Mouse (Mus musculus) CH12.LX (cell line): ENCODE results near the gene Plpp1. TPM values are rescaled to one million over a fixed set of nuclear protein-coding genes. Genes with fewer than 3 reads are reported as not detected.

Source experiments
- DNase-seq: peaks from one replicate; pipeline ENCODE4 v3.0.0-alpha.2; 2013; ENCODE audit errors: extremely low read depth
- H3K27ac ChIP-seq: 2 replicates; pipeline ENCODE4 v1.5.1; 2012; ENCODE audit warnings: low read depth, mild to moderate bottlenecking, control low read depth, moderate library complexity; ENCODE audit not compliant: insufficient read depth
- H3K27me3 ChIP-seq: replicated peaks from 2 replicates; pipeline ENCODE3; 2012; ENCODE audit warnings: inconsistent platforms
- H3K36me3 ChIP-seq, 2 experiments: replicated peaks in 1 of 2; 2 replicates each; pipeline versions ENCODE3 to v1.6.1; 2012; ENCODE audit warnings: inconsistent platforms in 1 of 2, low read length in 1 of 2, mild to moderate bottlenecking in 1 of 2, mixed read lengths in 1 of 2, moderate library complexity in 1 of 2; ENCODE audit not compliant: control insufficient read depth in 1 of 2, insufficient read depth in 1 of 2
- H3K4me1 ChIP-seq, 2 experiments: 2 replicates each; pipeline ENCODE4 v1.6.1; 2012; ENCODE audit warnings: inconsistent platforms in 1 of 2, moderate library complexity in 1 of 2; ENCODE audit not compliant: insufficient read depth in 2 of 2, control insufficient read depth in 1 of 2
- H3K4me2 ChIP-seq: 2 replicates; pipeline ENCODE4 v1.6.1; 2012; ENCODE audit warnings: low read depth, mild to moderate bottlenecking, control low read depth; ENCODE audit not compliant: poor library complexity, insufficient read depth, severe bottlenecking
- H3K4me3 ChIP-seq, 3 experiments: fragments of 150-350 bp in 1 of 3; sonication (generic) in 1 of 3; replicated peaks in 1 of 3; 2 replicates each; pipeline versions ENCODE3 to v1.5.1; 2011 to 2012; ENCODE audit warnings: low read depth in 2 of 3, low read length in 2 of 3, mild to moderate bottlenecking in 2 of 3, moderate library complexity in 2 of 3, control low read depth in 1 of 3, improper control_type of control experiment in 1 of 3, inconsistent platforms in 1 of 3, mixed read lengths in 1 of 3; ENCODE audit not compliant: poor library complexity in 1 of 3
- H3K79me2 ChIP-seq: replicated peaks from 2 replicates; pipeline ENCODE4 v1.6.1; 2012; ENCODE audit warnings: mild to moderate bottlenecking, moderate library complexity; ENCODE audit not compliant: control insufficient read depth, poor library complexity, insufficient read depth, severe bottlenecking; ENCODE audit errors: extremely low read depth
- H3K9ac ChIP-seq: 2 replicates; pipeline ENCODE4 v1.6.1; 2012; ENCODE audit warnings: low read depth, mild to moderate bottlenecking, control low read depth, moderate library complexity; ENCODE audit not compliant: insufficient read depth
- H3K9me3 ChIP-seq: replicated peaks from 2 replicates; pipeline ENCODE3; 2012; ENCODE audit warnings: low read length, inconsistent platforms, mixed read lengths
- BHLHE40 ChIP-seq: IDR thresholded peaks from 2 replicates; pipeline ENCODE4 v1.6.1; 2011; ENCODE audit warnings: mild to moderate bottlenecking, low read depth, low read length, improper control_type of control experiment
- CHD2 ChIP-seq: IDR thresholded peaks from 2 replicates; pipeline ENCODE4 v1.6.1; 2011; ENCODE audit warnings: low read length, improper control_type of control experiment
- CTCF ChIP-seq, 2 experiments: IDR thresholded peaks in 1 of 2; conservative IDR thresholded peaks in 1 of 2; 2 replicates each; pipeline ENCODE4 v1.5.1; 2011 to 2012; ENCODE audit warnings: low read depth in 2 of 2, low read length in 2 of 2, improper control_type of control experiment in 1 of 2, inconsistent platforms in 1 of 2, mild to moderate bottlenecking in 1 of 2, moderate library complexity in 1 of 2
- EP300 ChIP-seq: IDR thresholded peaks from 2 replicates; pipeline ENCODE4 v1.6.1; 2011; ENCODE audit warnings: low read length, improper control_type of control experiment
- IRF4 ChIP-seq: IDR thresholded peaks from 2 replicates; pipeline ENCODE4 v1.6.1; 2014; ENCODE audit warnings: low read depth, mild to moderate bottlenecking, inconsistent platforms, low read length, improper control_type of control experiment
- JUND ChIP-seq: conservative IDR thresholded peaks from 2 replicates; pipeline ENCODE4 v1.6.1; 2011; ENCODE audit warnings: low read depth, low read length, improper control_type of control experiment
- MAFK ChIP-seq: IDR thresholded peaks from 2 replicates; pipeline ENCODE4 v1.6.1; 2011; ENCODE audit warnings: low read length, improper control_type of control experiment; ENCODE audit not compliant: insufficient replicate concordance
- MAX ChIP-seq: IDR thresholded peaks from 2 replicates; pipeline ENCODE4 v1.6.1; 2011; ENCODE audit warnings: low read length, improper control_type of control experiment
- MYC ChIP-seq: IDR thresholded peaks from 2 replicates; pipeline ENCODE4 v1.6.1; 2011; ENCODE audit warnings: low read depth, mild to moderate bottlenecking, improper control_type of control experiment, low read length
- NELFE ChIP-seq: IDR thresholded peaks from 2 replicates; pipeline ENCODE4 v1.6.1; 2011; ENCODE audit warnings: low read depth, low read length, improper control_type of control experiment
- POLR2A ChIP-seq: IDR thresholded peaks from 2 replicates; pipeline ENCODE4 v1.6.1; 2011; ENCODE audit warnings: low read depth, mild to moderate bottlenecking, improper control_type of control experiment, low read length
- POLR2AphosphoS2 ChIP-seq: IDR thresholded peaks from 2 replicates; pipeline ENCODE4 v1.6.1; 2011; ENCODE audit warnings: low read depth, low read length, improper control_type of control experiment
- TBP ChIP-seq: conservative IDR thresholded peaks from 2 replicates; pipeline ENCODE4 v1.6.1; 2011; ENCODE audit warnings: low read depth, low read length, improper control_type of control experiment
- TCF12 ChIP-seq: IDR thresholded peaks from 2 replicates; pipeline ENCODE4 v1.6.1; 2014; ENCODE audit warnings: low read depth, mild to moderate bottlenecking, inconsistent platforms, low read length, improper control_type of control experiment
- USF2 ChIP-seq: conservative IDR thresholded peaks from 2 replicates; pipeline ENCODE4 v1.6.1; 2011; ENCODE audit warnings: low read depth, low read length, improper control_type of control experiment
- ZC3H11A ChIP-seq: IDR thresholded peaks from 2 replicates; pipeline ENCODE4 v1.6.1; 2012; ENCODE audit warnings: low read depth, mild to moderate bottlenecking, inconsistent platforms, low read length, improper control_type of control experiment
- dilution Hi-C: fragments of 300-500 bp; cut with MboI; formaldehyde crosslinking; loops from 2 replicates; pipeline ENCODE4 v1.14.3; 2020; ENCODE audit warnings: low sequenced_read_pairs; ENCODE audit not compliant: extremely low pct_unique_long_range_greater_than_20kb, extremely low pct_ligation_motif_present
- in situ Hi-C: fragments of 300-500 bp; cut with MboI; formaldehyde crosslinking; loops from 3 replicates; pipeline ENCODE4 v1.14.3; 2019; ENCODE audit warnings: low sequenced_read_pairs, low pct_ligation_motif_present, low pct_unique_long_range_greater_than_20kb, mixed read lengths
- polyA plus RNA-seq: library from polyadenylated mRNA; unstranded; fragments of >175 nt; gene quantifications from 2 replicates; pipeline ENCODE4 v1.2.1, GENCODE M21; 2012; ENCODE audit warnings: low read depth; ENCODE audit not compliant: insufficient read length
- total RNA-seq, 2 experiments: library from RNA; depleted of rRNA; stranded (reverse); fragments of 300-350 nt in 1 of 2; fragments of >200 nt in 1 of 2; gene quantifications; 2 replicates each; pipeline ENCODE4 v1.2.3; 2012 to 2014

The Plpp1 gene
- total and polyA plus RNA-seq, 3 experiments, result 50.2 to 90.9 (median 67.6) TPM

DNA sequence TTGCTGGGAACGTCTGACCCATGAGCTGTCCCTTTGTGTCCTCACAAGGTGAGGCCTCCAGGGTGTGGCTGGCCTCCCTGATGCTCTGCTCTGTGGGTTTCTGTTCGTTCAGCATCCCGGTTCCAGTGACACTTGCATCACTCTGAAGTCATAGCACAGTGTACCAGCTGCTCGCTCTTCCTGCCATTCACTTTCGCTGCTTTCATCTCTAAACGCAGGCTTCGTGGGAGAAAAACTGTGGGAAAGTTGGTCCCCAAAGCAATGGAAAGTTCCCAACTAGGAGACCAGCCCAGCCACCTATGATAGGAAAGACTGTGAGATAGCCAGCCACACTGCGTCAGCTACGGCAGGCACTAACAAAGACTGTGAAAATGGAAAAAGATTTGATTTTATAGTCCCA lies 43.2 kb upstream of the Plpp1 start:
- H3K27me3 ChIP-seq, result no peaks in the 10 kb centered on the region
- no peak for DNase-seq
- no peaks in the 10 kb centered on the region for H3K79me2 ChIP-seq
- dilution Hi-C loops, result no loop called here
- H3K27ac ChIP-seq, result peak overlapping the region; percentile 85; the same call in 1 of the 2 replicates
- H3K36me3 ChIP-seq, result no peaks in the 10 kb centered on the region
- H3K9me3 ChIP-seq, result no peaks in the 10 kb centered on the region
- H3K4me2 ChIP-seq, result peak overlapping the region; percentile 48
- in situ Hi-C loops, result no loop called here
- peaks cover 17 to 78% of the 10 kb centered on the region in 2 experiments for H3K4me1 ChIP-seq
- TF ChIP-seq CHD2, result no peak
- H3K9ac ChIP-seq, result no peak overlapping the region
- no peak overlapping the region for H3K4me3 ChIP-seq

- no peaks in the 10 kb centered on the region for H3K9me3 ChIP-seq
- H3K36me3 ChIP-seq, result no peaks in the 10 kb centered on the region
- H3K27ac ChIP-seq, result peak overlapping the region; percentile 85; the same call in 1 of the 2 replicates
- H3K4me2 ChIP-seq, result peak overlapping the region; percentile 48; the same call in 1 of the 2 replicates
- no peak for DNase-seq
- in situ Hi-C loops, result no loop called here
- H3K79me2 ChIP-seq, result no peaks in the 10 kb centered on the region
- no peaks in the 10 kb centered on the region for H3K27me3 ChIP-seq
- H3K4me1 ChIP-seq, result peaks cover 17 to 67% of the 10 kb centered on the region in 2 experiments
- dilution Hi-C loops, result no loop called here
- TF ChIP-seq CTCF (conservative IDR thresholded peaks at IDR 0.05 in 1 of 2, IDR thresholded peaks at IDR 0.05 in 1 of 2; ENCODE audit: low read depth in 2 of 2, low read length in 2 of 2) (no peak), IRF4 (0 out of 2 replicates have a peak, but pooled peaks have one; percentile 25), EP300 (0 out of 2 replicates have a peak, but pooled peaks have one; percentile 32)
- H3K9ac ChIP-seq, result peak overlapping the region; percentile 37; the same call in 1 of the 2 replicates
- no peak overlapping the region for H3K4me3 ChIP-seq
Measured at GRCm38 (mm10) chr13:112758546-112759090, 42.0 kb upstream of the Plpp1 start.

GRCm38 (mm10) chr13:112759364-112759763 lies 41.2 kb upstream of the Plpp1 start:
- dilution Hi-C loops (no loop called here), in situ Hi-C loops (no loop called here)
- H3K4me2 ChIP-seq, result no peak overlapping the region
- H3K9ac ChIP-seq, result no peak overlapping the region
- H3K4me1 ChIP-seq, result peaks cover 17 to 59% of the 10 kb centered on the region in 2 experiments
- H3K27ac ChIP-seq, result no peak overlapping the region
- TF ChIP-seq ZC3H11A (no peak), TBP (no peak), MYC (no peak), JUND (no peak), NELFE (no peak), CHD2 (no peak), MAFK (no peak), USF2 (no peak), TCF12 (no peak), POLR2A (no peak), POLR2AphosphoS2 (no peak), IRF4 (no peak), MAX (no peak), BHLHE40 (no peak)
- H3K4me3 ChIP-seq, result no peak overlapping the region
- no peaks in the 10 kb centered on the region for H3K27me3 ChIP-seq
- no peak for DNase-seq
- no peaks in the 10 kb centered on the region for H3K9me3 ChIP-seq
- H3K36me3 ChIP-seq, result no peaks in the 10 kb centered on the region
- H3K79me2 ChIP-seq, result no peaks in the 10 kb centered on the region
